Mouse (Mus musculus): ENCODE measurements around the gene Furin. TPM values are rescaled to one million over a fixed set of nuclear protein-coding genes. Genes with fewer than 3 reads are reported as not detected.
"Not testable (repeated sequence)": the region's sequence is repeated elsewhere in the genome, so short reads cannot be mapped to it uniquely, and the experiment has no call there.

Furin gene
- total RNA-seq, 2 experiments from 2014 or later = 44.8 TPM

GRCm38 (mm10) chr7:80404101-80404894 lies 938 bp downstream of the Furin start:
- intact Hi-C loops (cut with DNase I) = loop anchor here (5.0 kb wide), 1 partner anchor 53 kb away; no protein-coding TSS in a partner anchor
- no peak for DNase-seq (ENCODE audit: extremely low spot score in 1 of 2, low spot score in 2 of 2)

GRCm38 (mm10) chr7:80403551-80403950 lies 1.7 kb downstream of the Furin start:
- intact Hi-C loops (cut with DNase I) = loop anchor here (5.0 kb wide), 1 partner anchor 54 kb away; no protein-coding TSS in a partner anchor
- peak; percentile 72 to 81 for DNase-seq (ENCODE audit: extremely low spot score in 1 of 2, low spot score in 2 of 2)

GRCm38 (mm10) chr7:80402651-80403321 lies 2.5 kb downstream of the Furin start:
- peak in 1 of 2 experiments; percentile 82 for DNase-seq (ENCODE audit: extremely low spot score in 1 of 2, low spot score in 2 of 2)
- intact Hi-C loops (cut with DNase I) = loop anchor here (5.0 kb wide), 1 partner anchor 55 kb away; no protein-coding TSS in a partner anchor

- intact Hi-C loops (cut with DNase I) = loop anchor here (5.0 kb wide), 1 partner anchor 55 kb away; no protein-coding TSS in a partner anchor
- peak in 1 of 2 experiments; percentile 77 for DNase-seq (ENCODE audit: extremely low spot score in 1 of 2, low spot score in 2 of 2)
Observed at GRCm38 (mm10) chr7:80401860-80402641, 3.2 kb downstream of the Furin start.

- DNase-seq (ENCODE audit: extremely low spot score in 1 of 2, low spot score in 2 of 2) = no peak
- intact Hi-C loops (cut with DNase I) = loop anchor here (5.0 kb wide), 1 partner anchor 56 kb away; no protein-coding TSS in a partner anchor
Observed at GRCm38 (mm10) chr7:80401041-80401859, 4.0 kb downstream of the Furin start.

GRCm38 (mm10) chr7:80400571-80400970 lies 4.7 kb downstream of the Furin start:
- intact Hi-C loops (cut with DNase I) = loop anchor here (5.0 kb wide), 1 partner anchor 57 kb away; no protein-coding TSS in a partner anchor
- DNase-seq (ENCODE audit: extremely low spot score in 1 of 2, low spot score in 2 of 2) = no peak

GRCm38 (mm10) chr7:80400099-80400498 lies 5.1 kb downstream of the Furin start:
- peak in 1 of 2 experiments; percentile 61 for DNase-seq (ENCODE audit: extremely low spot score in 1 of 2, low spot score in 2 of 2)
- intact Hi-C loops (cut with DNase I) = loop anchor here (5.0 kb wide), 1 partner anchor 57 kb away; no protein-coding TSS in a partner anchor

- no peak for DNase-seq (ENCODE audit: extremely low spot score in 1 of 2, low spot score in 2 of 2)
- intact Hi-C loops (cut with DNase I) = no loop called here
Observed at GRCm38 (mm10) chr7:80398654-80399444, 6.4 kb downstream of the Furin start.

- no peak for DNase-seq (ENCODE audit: extremely low spot score in 1 of 2, low spot score in 2 of 2)
- intact Hi-C loops (cut with DNase I) = no loop called here
Observed at GRCm38 (mm10) chr7:80397986-80398385, 7.2 kb downstream of the Furin start.

- DNase-seq (ENCODE audit: extremely low spot score in 1 of 2, low spot score in 2 of 2); intact Hi-C loops (cut with DNase I): not testable (repeated sequence)
Observed at GRCm38 (mm10) chr7:80396427-80396826, 8.8 kb downstream of the Furin start.

GRCm38 (mm10) chr7:80394600-80394999 lies 10.6 kb downstream of the Furin start:
- no peak for DNase-seq (ENCODE audit: extremely low spot score in 1 of 2, low spot score in 2 of 2)
- intact Hi-C loops (cut with DNase I) = no loop called here

GRCm38 (mm10) chr7:80392119-80392518 lies 13.1 kb downstream of the Furin start:
- intact Hi-C loops (cut with DNase I) = no loop called here
- DNase-seq (ENCODE audit: extremely low spot score in 1 of 2, low spot score in 2 of 2) = no peak

- DNase-seq (ENCODE audit: extremely low spot score in 1 of 2, low spot score in 2 of 2) = peak in 1 of 2 experiments; percentile 87
- intact Hi-C loops (cut with DNase I) = loop anchor here (2.0 to 10.0 kb wide), 2 partner anchors 193 to 307 kb away; no protein-coding TSS in a partner anchor
Observed at GRCm38 (mm10) chr7:80387633-80388543, 17.3 kb downstream of the Furin start, which contains the start of gene Fes. Fes (minus strand) TSS chr7:80387946.

GRCm38 (mm10) chr7:80387033-80387632 lies 18.1 kb downstream of the Furin start:
- DNase-seq (ENCODE audit: extremely low spot score in 1 of 2, low spot score in 2 of 2) = no peak
- intact Hi-C loops (cut with DNase I) = loop anchor here (2.0 to 10.0 kb wide), 2 partner anchors 194 to 308 kb away; no protein-coding TSS in a partner anchor

- intact Hi-C loops (cut with DNase I) = loop anchor here (2.0 to 10.0 kb wide), 2 partner anchors 194 to 308 kb away; no protein-coding TSS in a partner anchor
Observed at GRCm38 (mm10) chr7:80386235-80386930, 18.9 kb downstream of the Furin start.

More at GRCm38 (mm10) chr7:80386235-80386930, 18.9 kb downstream of the Furin start:
- DNase-seq (ENCODE audit: extremely low spot score in 1 of 2, low spot score in 2 of 2) = peak; percentile 89 to 92

All from left cerebral cortex, postnatal 10 days (tissue).